Mouse (Mus musculus) gastrocnemius, postnatal 14 days (tissue): ENCODE results near the gene Cep126. TPM values are rescaled to one million over a fixed set of nuclear protein-coding genes. Genes with fewer than 3 reads are reported as not detected.

Experiments used
- total RNA-seq, 2 experiments: library from RNA; stranded (reverse); gene quantifications; 2 replicates each; pipeline ENCODE4 v1.2.3; 2021

The Cep126 gene
- total RNA-seq, 2 experiments from 2014 or later, result 0.58 to 0.90 TPM

Other genes starting within 250 kb of the Cep126 start
- 10 to 100 TPM; 47.4 to 49.0 TPM for gene Yap1, start 129.7 kb downstream of the Cep126 start, total RNA-seq
- under 1 TPM; 0.33 to 0.80 TPM for gene Cfap300, start 91.5 kb downstream of the Cep126 start, total RNA-seq